Mouse (Mus musculus) monocyte, adult 2 months (primary cell): Measurements from ENCODE around the gene Lrch1.

ENCODE experiments used
- DNase-seq, 2 experiments: peaks; one replicate each; pipeline ENCODE4 v3.0.0; 2022; ENCODE audit warnings: low spot score in 2 of 2, low read depth in 1 of 2

Lrch1 gene

DNA sequence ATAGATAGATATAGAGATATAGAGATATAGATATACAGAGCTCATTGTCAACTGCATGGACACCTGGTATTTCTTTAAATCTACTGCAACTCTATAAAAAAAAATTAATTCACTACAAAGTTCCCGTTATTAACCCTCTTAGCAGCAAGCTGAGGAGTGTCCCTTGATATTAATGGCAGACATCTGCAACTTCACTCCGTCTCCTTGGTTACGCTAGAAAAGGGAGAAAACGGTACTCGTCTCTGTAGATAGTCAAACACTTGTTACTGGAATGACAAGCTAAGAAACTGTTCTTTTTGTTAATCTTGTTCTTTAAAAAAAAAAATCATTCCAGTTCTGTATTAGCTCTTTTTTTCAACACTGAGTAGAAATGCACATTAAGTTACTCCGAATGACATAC is 54.0 kb downstream of the Lrch1 start:
- no peak for DNase-seq

DNA sequence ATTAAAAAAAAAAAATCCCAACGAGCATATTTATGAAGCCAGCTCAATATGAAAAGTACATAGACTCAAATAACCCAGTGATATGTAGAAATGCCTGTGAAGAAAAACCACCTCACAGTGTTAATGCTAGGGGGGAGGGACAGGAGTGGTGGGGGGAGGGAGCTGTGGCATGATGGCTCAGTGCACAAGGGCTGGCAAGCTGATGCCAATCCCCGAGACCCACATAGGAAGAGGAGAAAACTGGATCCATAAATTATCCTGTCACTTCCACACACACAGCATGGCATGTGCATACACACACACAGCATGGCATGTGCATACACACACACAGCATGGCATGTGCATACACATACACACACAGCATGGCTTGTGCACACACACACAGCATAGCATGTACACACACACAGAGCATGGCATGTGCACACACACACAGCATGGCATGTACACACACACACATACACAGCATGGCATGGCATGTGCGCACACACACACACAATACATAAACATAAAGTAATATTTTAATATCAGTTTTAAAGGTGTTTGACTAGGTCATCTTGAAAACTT is 54.5 kb downstream of the Lrch1 start:
- DNase-seq: no peak

DNA sequence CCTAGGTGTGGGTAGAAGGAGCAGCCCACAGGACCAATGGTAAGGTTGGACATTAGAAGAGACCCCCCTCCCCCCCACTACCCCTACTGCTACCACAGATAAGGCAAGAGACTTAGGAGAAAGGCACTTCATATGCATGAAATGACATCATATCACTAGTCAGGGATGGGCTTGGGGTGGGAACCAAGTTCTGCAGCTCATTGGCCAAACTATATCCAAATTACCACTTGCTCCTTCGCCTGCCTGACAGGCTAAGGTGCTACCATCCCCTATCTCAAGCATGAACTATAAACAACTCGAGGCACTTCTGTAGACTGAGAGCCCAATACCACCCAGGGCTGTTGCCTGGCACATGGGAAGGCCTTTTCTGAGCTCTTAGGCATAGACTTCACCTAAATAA is 58.4 kb downstream of the Lrch1 start:
- no peak for DNase-seq

DNA sequence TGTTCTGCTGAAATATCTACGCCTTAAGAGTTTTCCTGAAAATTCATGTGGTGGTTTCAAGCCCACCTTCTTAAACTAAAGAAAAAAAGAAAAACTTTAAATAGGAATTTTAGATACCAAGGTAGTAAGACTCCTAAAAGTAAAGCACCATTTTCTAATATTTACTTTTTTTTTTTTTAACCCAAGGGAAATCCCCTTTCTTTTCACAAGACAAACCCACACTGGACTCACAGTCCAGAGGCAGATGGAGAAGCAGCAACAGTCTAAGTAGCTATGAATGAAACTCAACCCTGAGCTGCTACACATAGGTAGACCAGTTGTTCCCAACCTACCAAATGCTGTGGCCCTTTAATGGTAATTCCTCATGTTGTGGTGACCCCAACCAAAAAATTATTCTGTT is 59.6 kb downstream of the Lrch1 start:
- DNase-seq: no peak

DNA sequence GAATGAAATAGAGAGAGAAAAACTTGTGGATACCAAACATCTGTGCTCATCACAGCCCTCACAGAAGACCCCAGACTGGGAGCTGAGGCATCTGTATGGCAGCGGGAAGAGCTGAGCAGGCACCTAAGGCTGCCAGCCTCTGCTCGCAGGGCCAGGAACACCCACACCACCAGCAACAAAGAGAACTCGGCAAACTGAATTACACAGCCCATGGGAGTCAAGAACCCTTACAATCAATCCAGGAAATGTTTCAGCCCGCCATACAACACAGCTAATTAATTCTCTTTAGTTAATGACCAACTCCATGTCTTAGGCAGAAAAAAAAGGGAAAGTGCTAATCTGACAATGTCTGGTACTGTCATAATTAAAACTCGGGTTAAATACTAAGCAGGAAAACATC is 61.2 kb downstream of the Lrch1 start:
- DNase-seq: no peak

DNA sequence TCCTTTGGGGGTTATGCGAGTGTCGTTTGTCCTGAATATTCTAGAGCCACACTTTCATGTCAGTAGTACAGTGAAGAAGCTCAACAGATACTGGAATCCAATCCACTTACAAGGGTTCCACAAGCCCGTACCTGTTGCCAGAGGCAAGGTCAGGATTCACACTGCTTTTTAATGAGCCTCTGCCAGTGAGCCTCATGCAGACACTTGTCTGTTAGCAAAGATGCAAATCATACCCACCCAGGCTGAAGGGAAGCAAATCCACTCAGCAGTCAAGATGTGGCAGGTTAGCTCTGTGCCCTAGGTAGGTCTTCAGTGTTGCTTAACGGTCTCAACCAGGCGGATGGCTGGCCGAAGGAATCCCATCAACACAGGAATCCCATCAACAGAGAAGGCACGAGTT is 62.8 kb downstream of the Lrch1 start:
- no peak for DNase-seq

DNA sequence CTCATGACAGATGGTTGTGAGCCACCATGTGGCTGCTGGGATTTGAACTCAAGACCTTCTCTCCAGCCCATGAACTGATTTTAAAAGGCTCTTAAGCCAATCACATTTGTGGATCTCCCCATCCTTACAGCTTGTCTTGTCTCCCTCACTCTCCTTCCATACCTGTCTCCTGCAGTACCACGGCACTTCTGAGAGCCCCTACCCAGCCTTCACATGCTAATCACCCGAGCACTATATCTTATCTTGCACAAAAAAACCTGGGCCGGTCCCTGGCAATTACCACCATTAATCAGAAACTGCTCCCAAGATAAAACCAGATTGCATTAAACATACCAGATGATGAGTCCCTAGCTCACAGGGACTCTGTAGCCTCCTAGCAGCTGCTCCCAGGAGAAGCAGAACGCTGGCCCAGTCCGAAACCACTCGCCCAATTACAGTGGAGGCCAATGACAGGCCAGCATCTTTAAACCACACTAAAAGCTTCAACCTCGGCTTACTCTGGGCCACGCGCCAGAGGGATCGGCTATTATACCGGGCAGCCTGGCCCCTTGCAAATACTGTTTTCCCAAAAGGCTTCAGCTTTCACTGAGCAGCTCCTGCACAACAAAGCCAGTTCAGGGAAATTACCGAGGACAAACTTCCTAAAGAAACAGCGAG is 63.5 kb downstream of the Lrch1 start:
- no peak for DNase-seq

DNA sequence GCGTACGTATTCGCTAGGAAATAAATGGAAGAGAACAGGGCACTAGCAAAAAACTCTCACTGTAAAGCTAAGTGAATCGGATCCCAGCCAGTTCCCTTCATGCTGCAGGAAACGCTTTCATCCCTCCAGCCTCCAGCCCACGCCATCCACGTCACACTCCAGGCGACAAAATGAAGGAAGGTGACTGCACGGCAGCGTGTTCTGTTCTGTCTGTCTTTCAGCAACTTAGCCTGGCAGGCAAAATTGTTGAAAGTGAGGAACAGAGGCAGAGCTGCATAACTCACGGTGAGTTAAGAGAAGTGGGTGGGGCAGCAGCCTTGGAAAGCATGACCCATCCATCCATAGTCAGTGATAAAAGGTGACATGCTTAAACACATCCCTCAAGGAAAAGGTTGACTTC is 64.5 kb downstream of the Lrch1 start:
- no peak for DNase-seq

DNA sequence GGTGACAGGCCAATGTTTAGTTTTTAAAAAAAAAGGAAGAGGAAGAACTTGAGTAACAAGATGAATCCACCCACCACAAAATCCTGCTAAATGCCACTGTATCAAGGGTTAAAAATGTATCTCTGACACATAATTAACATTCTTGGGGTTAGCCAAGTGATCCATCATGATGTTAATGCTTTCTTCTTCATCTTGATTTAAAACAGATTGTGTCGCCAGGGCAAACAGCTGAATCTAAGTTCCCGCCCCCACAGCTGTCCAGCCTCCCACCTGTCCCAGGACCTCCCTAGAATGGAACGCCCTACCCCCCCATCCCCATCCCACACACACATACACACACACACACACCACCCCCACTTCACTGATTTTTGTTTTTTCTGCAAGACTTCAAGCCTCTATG is 64.9 kb downstream of the Lrch1 start:
- DNase-seq: no peak

DNA sequence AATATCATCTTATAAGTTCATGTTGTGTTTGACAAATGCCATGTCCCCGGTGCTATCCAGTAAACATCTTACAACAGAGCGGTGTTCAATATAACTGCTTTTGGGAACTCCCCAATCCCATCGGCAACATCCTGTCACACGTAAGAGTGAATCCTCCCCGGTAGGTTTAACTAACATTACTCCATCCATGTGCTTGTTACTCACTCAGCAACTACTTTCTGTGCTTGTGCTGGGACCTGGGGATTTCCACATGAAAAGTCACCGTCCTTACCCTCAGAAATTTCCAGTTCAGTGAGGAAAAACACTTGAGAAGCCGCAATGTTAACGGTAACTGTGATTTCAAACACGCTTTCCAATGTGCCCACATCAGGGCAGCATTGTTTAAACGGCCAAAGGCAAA is 66.8 kb downstream of the Lrch1 start:
- no peak for DNase-seq

DNA sequence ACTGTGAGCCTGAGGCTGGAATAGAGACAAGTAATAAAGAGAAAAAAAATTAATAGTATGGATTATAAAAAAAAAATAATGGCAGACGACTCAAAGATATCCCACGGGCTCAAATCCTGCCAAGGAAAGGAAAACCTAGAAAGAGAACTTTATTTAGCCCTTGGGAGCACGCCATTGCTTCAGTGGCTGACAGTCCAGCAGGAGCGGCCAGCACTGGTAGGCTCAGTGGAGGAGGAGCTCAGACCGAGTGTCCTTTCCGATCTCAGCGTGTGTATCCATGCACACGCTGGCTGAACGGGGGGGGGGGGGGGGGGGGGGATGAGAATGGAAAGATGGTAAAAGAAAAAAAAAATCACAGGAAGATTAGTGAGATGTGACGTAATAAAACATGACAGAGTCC is 68.2 kb downstream of the Lrch1 start:
- no peak for DNase-seq

DNA sequence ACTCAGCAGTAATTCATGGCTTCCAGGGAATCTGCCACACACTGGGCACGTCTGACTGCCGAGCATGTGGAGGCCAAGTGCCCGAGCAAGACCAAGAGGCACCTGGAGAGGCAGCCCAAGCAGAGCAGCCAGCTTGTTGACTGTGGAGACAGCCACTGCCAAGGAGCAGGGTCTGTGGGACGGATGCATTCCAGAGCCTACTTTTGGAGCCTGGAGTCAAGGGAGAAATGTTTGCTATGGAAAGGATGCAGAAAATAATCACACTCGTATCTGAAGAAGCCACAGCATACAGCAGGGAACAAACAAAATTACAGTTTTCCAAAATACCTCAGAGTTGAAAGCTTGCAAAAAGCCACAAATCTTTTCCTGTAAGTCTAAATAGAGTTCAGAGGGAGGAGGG is 70.4 kb downstream of the Lrch1 start:
- no peak for DNase-seq

DNA sequence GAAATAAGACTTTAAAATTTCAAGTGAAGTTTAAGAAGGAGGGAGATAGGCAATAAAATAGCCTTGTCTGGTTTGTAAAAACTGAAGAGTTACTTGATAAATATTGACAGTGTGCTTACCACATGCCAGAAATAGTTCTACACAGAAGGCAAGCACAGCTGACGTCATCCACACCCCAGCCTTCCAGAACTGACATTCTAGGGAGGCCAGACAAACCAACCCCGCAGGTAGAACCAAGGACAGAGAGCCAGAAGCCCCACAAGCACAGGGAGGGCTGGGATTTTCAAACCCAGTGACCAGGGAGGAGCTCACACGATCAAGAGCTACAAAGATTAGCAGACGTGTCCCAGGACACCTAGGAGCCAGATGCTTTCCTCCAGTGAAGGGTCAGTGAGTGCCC is 76.5 kb downstream of the Lrch1 start:
- no peak for DNase-seq

DNA sequence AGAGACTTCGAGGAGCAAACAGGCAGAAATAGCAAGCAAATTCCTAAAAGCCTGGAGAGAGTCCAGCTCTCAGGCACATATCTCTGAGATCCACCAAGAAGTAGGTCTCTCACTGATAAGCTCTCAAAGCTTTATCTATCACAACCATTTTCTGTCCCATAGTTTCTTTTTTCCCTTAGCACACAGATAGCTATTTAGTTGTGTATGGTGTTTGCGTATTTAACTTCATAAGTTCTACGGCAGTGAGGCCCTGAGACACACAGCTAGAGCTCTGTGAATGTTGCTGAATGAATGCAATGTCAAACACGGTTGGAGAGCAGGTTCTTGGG is 78.8 kb downstream of the Lrch1 start:
- DNase-seq: no peak

DNA sequence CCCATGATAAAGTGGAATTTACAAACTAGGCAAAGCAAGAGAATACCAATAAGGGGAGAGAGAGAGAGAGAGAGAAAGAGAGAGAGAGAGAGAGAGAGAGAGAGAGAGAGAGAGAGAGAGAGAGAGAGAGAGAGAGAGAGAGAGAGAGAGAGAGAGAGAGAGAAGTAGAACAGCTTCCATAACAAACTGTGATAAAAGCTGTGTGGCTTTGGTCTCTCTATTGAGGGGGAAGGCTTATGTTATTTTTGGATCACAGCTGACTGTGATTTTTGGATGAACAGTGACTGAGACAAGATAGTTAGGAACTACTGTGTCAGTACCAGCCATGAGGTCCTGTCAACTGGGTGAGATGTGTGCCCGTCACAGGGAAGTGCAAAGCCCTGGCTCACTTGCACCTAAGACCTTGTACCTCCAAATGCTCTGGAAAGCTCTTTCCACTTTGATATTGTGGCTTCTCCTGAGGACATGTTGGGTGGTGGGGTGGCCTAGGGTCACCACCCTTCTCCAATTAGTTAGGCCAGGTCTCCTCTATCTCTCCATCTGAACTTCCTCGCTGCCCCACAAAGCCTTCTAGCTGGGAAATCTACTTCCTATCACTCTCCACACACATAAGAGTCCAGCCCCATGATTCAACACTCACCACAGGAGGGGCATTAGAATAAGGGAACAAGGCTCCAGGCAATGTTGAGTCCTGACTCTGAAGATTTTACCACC is 79.3 kb downstream of the Lrch1 start:
- no peak for DNase-seq

DNA sequence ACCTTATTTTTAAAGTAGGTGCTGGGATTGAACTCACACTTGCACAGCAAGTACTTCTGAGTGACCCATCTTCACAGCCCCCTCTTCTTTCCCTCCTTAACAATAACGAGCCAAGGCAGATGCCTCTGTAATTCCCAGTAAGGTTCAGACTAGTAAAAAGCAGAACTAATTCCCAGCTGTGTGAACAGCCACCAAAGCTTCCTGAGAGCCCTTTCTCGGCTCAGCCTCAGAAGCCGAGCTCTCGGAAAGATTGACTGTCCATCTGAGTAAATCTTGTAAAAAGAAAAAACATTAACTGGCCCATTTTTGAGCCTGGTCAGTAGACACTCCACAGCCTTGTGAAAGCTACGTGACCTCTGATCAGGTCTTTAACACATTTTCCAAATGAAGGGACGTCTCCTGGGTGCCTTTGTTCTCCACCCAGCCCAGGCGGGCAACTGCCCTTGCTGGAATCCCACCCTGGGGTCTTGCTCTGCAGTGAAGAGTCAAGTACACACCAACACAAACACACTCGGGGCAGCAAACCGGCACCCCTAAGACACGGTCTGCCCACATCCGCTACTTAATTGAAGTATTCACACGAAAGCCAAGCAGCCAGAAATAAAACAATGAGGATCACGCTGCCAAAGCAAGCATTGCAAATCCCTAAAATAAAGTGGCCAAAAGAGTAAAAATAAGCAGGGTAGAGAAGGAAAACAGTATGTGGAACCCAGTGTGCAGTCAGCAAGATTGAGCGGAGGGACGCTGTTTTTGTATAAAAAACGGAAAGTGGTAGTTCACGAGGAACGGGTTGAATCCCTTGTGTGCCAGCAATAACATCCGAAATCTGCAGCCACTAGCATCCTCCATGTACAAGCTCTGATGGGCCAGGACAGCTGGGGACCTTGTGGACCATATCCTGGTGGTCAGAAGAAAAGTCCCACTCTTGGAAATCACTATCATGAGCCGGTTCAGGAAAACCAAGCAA is 80.3 kb downstream of the Lrch1 start:
- DNase-seq: no peak

DNA sequence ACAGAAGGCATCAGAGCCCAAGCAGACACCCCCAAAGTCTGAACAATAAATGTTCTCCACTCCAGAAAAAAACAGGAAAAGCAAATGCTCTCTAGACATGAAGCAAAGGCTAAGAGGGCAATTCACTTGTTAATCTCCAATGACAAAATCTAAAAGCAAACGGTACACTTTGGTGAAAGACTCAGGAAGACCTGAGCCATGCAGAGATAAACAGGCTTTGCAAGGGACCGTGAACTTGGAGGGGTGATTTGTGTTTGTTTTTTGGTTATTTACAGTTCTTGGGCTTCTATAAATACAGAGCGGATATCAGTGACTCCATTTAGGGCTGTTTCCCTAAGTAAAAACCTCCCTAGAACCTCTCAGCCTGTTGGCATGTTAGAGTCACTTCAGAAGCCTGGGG is 81.9 kb downstream of the Lrch1 start:
- no peak for DNase-seq

DNA sequence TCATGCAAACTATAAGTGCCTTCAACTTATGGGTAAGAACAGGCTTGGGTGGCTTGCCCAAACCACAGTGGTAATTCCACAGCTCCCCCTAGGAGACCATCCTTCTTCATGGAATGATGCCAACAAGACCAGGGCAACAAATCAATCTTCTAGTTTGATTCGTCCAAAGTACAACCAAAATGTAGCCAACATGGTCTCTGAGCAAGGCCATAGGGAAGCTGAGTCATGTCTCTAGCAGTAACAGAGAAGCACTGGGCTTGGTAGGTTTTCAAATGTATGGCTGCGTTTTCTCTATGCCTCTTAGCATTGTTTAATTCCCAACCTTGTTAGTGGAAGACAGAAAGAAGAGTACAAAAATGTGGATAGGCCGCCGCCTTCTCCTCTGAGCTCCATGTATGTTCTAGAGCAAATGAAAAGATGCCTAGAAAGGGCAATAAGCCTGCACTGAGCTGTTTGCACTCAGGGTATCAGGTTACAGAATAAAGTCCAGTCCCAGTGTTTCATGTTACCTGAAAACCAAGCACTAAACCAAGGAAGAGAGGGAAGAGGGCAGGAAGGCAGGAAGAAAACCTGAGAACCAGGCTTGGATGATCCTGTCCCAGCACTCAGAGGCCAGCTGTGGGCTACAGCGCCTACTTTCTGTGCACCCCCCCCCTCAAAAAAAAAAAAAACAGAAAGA is 82.7 kb downstream of the Lrch1 start:
- DNase-seq: no peak

DNA sequence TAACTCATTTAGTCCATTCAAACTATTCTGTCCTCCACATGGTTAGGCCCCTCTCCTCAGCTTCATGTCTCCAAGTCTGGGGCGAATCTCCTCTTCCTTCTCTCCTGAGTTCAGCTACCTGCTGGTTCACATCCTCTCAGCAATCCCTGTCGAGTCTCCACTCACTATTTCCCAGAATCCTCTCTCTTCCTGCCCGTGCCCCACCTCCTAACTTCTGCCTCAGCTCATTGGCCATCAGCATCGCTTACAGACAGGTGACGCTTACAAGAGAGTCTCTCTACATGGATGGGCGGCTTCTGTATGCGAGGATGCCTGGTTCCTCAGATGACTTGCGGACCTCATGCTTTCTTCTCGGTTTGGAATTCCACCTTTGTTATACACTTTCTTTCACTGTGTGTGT is 86.2 kb downstream of the Lrch1 start:
- DNase-seq: no peak

DNA sequence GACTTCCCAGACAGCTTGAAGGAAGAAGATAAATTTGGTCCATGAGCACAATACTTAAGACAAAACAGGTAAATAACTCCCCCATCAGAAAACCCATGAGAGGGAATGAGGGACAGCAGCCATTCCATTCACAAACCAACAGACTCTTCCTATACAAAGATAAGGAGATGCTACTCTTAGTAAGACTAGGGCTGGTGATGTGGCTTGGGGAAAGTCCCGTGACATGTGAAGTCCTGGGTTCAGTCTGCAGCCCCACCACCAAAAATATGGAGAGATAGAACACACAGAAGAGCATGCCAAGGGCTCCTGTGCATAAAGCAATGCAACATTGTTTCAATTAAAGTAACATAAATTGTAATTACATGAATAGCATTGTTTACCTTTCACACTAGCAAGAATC is 88.5 kb downstream of the Lrch1 start:
- no peak for DNase-seq

DNA sequence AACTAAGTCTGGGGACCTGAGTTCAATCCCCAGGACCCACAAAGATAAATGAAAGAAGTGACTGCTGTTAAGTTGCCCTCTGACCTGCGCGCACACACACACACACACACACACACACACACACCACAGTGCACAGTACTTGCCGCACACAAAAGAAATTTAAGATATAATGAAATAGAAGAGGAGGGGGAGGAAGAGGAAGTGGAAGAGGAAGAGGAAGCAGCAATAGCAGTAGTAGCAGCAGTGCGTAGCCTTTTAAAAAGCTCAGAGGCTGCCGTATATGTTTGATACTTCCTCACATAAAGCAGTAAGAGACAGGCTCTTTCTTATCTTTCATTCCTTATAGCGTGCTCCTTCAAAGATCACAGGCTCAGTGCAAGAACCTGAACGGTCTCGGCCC is 92.2 kb downstream of the Lrch1 start:
- DNase-seq: no peak
